Mouse (Mus musculus) olfactory bulb, adult 2 months (tissue): ENCODE measurements at regions not wholly inside any gene's neighbourhood (a gene's known extent, or its start where the extent isn't known, plus 50 kb on each side); places are given as distances from the start of the nearest gene placed in this dataset.

Experiments
- CTCF ChIP-seq: fragments of 200-500 bp; IDR thresholded peaks from 2 replicates; pipeline ENCODE4 v1.5.1; 2012; ENCODE audit warnings: low read depth, mild to moderate bottlenecking, low read length, moderate library complexity; ENCODE audit not compliant: insufficient read depth
- POLR2A ChIP-seq: fragments of 200-500 bp; IDR thresholded peaks from 2 replicates; pipeline ENCODE4 v1.6.1; 2012; ENCODE audit warnings: mild to moderate bottlenecking, low read depth, low read length, moderate library complexity; ENCODE audit not compliant: insufficient read depth

DNA sequence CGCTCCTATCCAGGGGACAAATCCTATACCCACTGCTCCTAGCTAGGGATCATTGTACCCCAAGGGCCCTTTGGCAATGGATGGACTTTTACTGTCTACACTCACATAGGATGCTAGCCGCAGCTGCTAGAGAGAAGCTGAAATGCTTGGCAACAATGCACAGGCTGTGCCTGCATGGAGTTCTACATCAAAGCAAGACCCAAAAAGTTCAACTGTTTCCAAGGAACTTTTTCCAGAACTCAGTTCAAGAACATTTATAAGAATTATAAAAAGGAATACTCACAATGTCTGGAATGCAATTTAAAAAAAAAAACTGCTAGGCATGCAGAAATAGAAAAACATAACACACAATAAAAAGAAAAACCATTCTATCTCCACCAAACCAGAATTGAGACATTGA, 202.0 kb downstream of the Rap2a start:
- TF ChIP-seq CTCF (no peak), POLR2A (no peak)
